Mouse (Mus musculus): ENCODE measurements around the gene Slc35e2.

DNA sequence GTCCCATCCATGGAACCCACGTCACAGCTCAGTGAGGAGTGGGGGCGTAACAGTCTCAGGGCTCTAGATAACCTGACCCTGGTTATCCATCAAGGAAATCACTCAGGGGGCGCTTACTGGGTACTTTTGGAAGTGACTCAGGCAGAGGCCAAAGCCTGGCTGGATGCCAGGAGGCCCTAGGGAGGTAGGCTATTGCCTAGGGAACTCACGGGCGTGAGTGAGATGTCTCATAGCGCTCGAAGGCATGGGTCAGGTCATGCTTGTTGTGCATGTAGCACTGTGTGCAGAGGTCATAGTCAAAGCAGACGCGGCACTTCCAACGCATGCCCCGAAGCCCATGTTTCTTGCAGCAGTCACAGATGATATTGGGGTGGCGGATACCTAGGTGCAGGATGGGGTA lies 59.4 kb downstream of the Slc35e2 start:
- TF ChIP-seq EP300 (IDR thresholded peaks at IDR 0.05; ENCODE audit: low read depth) (no peak), CTCF (IDR thresholded peaks at IDR 0.05; ENCODE audit: low read depth) (no peak)

All from liver, postnatal 0 days (tissue).